Mouse (Mus musculus) spleen, adult 2 months (tissue): Measurements from ENCODE around the gene Gpr157.

Source experiments
- CTCF ChIP-seq: fragments of 200-500 bp; IDR thresholded peaks from 2 replicates; pipeline ENCODE4 v1.5.1; 2011; ENCODE audit warnings: mild to moderate bottlenecking, inconsistent platforms; ENCODE audit not compliant: insufficient read depth, insufficient read length, insufficient replicate concordance; ENCODE audit errors: extremely low read depth
- POLR2A ChIP-seq: fragments of 200-500 bp; IDR thresholded peaks from 2 replicates; pipeline ENCODE4 v1.6.1; 2011; ENCODE audit warnings: low read depth, low read length, inconsistent platforms

DNA sequence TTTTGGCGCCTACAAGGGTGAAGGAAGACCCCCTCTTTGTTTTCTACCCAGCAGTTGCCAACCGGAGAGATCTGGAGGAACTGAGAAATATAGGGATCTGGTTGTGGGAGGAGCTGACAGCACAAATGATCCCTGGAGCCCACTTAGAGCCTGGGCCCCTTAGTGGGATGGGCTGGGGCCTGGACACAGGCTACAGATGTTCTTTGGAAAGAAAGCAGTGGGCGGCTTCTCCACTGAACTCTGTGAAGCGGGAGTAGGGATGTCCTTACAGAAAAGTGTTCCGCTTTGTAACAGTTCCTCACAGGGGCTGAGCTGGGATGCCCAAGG is 7.3 kb downstream of the Gpr157 start:
- no peak for TF ChIP-seq POLR2A
- no peak for TF ChIP-seq CTCF
